Mouse (Mus musculus) urinary bladder, adult 2 months (tissue): ENCODE measurements at regions not wholly inside any gene's neighbourhood (a gene's known extent, or its start where the extent isn't known, plus 50 kb on each side); places are given as distances from the start of the nearest gene placed in this dataset.
"Not testable (repeated sequence)": the region's sequence is repeated elsewhere in the genome, so short reads cannot be mapped to it uniquely, and the experiment has no call there.

Source experiments
- DNase-seq: peaks from one replicate; pipeline ENCODE4 v3.0.0; 2022; ENCODE audit warnings: low spot score

DNA sequence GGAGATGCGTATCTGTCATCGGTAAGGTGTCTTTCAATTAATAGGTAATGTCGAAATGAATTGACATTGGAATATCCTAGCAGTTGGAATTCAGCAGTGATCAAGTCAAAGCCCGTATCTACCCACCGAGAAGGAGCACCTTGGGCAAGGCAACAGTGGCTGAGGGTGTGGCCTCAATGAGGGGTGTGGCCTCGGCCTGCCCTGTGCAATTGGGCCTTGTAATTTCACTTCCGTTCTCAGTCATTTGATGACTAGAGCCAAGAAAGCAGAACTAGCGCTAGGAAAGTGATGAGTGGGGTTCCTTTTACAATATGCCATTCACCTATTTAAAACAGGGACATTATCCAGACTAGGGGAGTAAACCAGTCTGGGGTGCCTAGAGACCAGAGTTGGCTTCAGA, 77.6 kb downstream of the Elovl4 start:
- no peak for DNase-seq

GRCm38 (mm10) chr9:83727462-83728189, 78.5 kb downstream of the Elovl4 start:
- no peak for DNase-seq

DNA sequence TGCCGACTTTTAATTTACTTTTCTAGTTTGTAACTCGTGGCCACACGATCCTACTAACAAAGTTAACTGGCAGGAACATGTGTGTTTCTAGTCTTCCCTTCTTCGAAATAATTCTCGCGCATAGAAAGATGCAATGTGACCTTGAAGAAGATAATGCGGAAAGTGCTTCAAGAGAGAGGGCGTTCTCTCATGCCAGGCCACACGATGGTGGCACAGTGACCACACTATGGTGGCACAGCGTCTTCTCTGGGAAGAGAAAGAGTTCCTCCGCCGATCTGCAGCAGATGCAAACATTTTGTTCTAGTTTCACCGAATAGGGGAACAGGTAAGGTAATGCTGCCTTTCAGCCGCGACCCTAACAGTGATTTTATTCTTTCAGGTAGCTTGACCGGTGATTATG, 79.1 kb downstream of the Elovl4 start:
- no peak for DNase-seq

DNA sequence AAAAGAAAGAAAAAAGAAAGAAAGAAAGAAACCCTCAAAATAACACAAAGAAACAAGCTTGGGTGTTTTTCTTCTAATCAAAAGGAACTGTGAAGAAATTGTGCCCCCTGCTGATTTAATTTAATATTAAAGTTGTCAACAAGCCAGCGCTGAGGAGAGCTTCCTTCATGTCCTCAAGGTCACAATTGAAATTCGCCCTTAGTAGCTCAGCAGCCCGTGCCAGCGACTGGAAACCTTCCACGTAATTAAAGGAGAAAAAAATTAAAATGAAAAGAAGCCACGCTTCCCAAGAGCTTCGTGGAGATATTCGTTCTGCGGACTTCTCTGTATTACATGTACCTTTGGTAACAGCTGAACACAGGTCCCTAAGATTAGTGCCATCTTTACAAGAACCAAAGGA, 80.0 kb downstream of the Elovl4 start:
- no peak for DNase-seq

GRCm38 (mm10) chr9:83725545-83725944, 80.5 kb downstream of the Elovl4 start:
- no peak for DNase-seq

GRCm38 (mm10) chr9:83720982-83721381, 85.1 kb downstream of the Elovl4 start:
- DNase-seq, result no peak

DNA sequence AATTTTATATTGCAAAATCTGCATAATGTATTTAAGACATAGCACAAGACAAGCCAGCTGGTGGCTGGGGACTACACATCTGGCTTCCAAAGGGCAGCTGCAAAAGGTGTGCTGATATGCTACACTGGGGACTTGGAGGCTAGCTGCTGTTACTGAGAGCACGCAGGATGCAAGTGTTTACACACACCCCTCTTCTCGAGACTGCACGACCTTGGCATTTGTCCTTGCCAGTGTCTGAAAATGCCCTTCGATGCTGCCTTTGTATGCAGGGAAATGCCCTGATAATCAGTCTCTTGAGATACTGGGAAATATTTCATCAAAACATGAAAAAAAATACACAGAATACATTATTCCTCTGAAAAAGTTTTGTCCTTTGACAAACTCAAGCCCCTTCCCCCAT, 86.3 kb downstream of the Elovl4 start:
- DNase-seq, result no peak

GRCm38 (mm10) chr9:83718084-83718483, 88.0 kb downstream of the Elovl4 start:
- not testable (repeated sequence) for DNase-seq

- DNase-seq, result no peak
Measured at GRCm38 (mm10) chr9:83716101-83716763, 89.8 kb downstream of the Elovl4 start.

DNA sequence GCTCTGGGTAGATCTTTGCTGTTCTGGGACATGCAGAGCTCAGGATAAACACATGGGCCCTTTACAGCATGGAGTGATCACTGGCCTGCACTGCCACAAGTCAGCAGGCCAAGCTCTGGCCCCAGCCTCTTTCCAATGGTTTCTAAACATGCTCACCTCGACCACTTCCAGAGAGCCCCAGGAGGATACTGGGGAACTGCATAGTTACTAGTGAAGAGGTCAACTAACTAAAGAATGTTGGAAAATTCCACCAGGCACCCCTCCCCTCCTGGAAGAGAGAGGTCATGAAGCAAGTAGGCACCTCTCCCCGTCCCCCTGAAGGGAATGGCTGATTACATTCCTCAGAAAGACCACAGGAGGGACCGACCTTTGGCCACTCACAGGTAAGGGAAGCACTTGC, 98.7 kb downstream of the Elovl4 start:
- no peak for DNase-seq

- DNase-seq, result no peak
Measured at GRCm38 (mm10) chr9:83706071-83706470, 100.0 kb downstream of the Elovl4 start.

- no peak for DNase-seq
Measured at GRCm38 (mm10) chr9:83704186-83704585, 101.9 kb downstream of the Elovl4 start.

- DNase-seq, result no peak
Measured at GRCm38 (mm10) chr9:83700916-83701315, 105.2 kb downstream of the Elovl4 start.

- no peak for DNase-seq
Measured at GRCm38 (mm10) chr9:83700056-83700455, 106.0 kb downstream of the Elovl4 start.

GRCm38 (mm10) chr9:83691332-83692198, 114.5 kb downstream of the Elovl4 start:
- DNase-seq, result peak; percentile 37
